Mouse (Mus musculus) embryonic facial prominence, embryonic 15.5 days (tissue): ENCODE measurements at regions not wholly inside any gene's neighbourhood (a gene's known extent, or its start where the extent isn't known, plus 50 kb on each side); places are given as distances from the start of the nearest gene placed in this dataset.

Source experiments
- ATAC-seq: fragments of 200-750 bp; cut with Nextera tagmentation; 2 replicates; pipeline ENCODE4 v1.8.0; 2017; ENCODE audit warnings: low read depth, moderate TSS enrichment; ENCODE audit not compliant: insufficient number of reproducible peaks, low FRiP score, low TSS enrichment
- H3K27ac ChIP-seq: fragments of 300-500 bp; sonication (generic); replicated peaks from 2 replicates; pipeline ENCODE4 v1.5.1; 2015; ENCODE audit warnings: mild to moderate bottlenecking, inconsistent platforms
- H3K27me3 ChIP-seq: fragments of 300-500 bp; sonication (generic); 2 replicates; pipeline ENCODE4 v1.6.1; 2015; ENCODE audit warnings: inconsistent platforms
- H3K36me3 ChIP-seq: fragments of 300-500 bp; sonication (generic); 2 replicates; pipeline ENCODE4 v1.6.1; 2015; ENCODE audit warnings: mild to moderate bottlenecking, inconsistent platforms
- H3K4me1 ChIP-seq: fragments of 300-500 bp; sonication (generic); 2 replicates; pipeline ENCODE4 v1.6.1; 2015; ENCODE audit warnings: inconsistent platforms
- H3K4me2 ChIP-seq: fragments of 300-500 bp; sonication (generic); replicated peaks from 2 replicates; pipeline ENCODE4 v1.6.1; 2015; ENCODE audit warnings: mild to moderate bottlenecking, inconsistent platforms
- H3K4me3 ChIP-seq: fragments of 300-500 bp; sonication (generic); replicated peaks from 2 replicates; pipeline ENCODE4 v1.5.1; 2015; ENCODE audit warnings: mild to moderate bottlenecking, inconsistent platforms
- H3K9ac ChIP-seq: fragments of 300-500 bp; sonication (generic); 2 replicates; pipeline ENCODE4 v1.6.1; 2015; ENCODE audit warnings: inconsistent platforms
- H3K9me3 ChIP-seq: fragments of 300-500 bp; sonication (generic); replicated peaks from 2 replicates; pipeline ENCODE4 v1.6.1; 2016; ENCODE audit warnings: inconsistent platforms
- WGBS: fragments of 180-500 bp; shearing (Covaris S2); methylation state at CpG from one replicate; pipeline ENCODE4 v1.1.7; 2015; 5-methylcytosine and 5-hydroxymethylcytosine counted together

DNA sequence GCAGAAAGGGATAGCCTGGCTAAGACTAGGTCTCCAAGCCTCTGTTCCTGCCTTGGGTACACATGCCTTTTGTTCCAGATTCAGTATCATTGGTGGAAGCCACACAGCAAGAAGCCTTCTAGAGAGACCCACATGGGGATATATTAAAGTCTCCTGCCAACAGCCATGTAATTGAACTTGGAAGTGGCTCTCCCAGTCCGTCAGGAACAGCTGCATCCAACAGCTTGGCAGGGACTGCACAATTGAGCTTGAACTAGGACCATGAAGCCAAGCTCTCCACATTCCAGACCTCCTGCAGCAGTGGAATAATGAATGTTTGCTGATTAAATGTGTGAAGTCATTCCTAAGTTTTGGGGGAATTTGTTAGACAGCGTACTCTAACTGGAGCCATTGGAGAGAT, 94.5 kb downstream of the Gpr139 start:
- no peak overlapping the region for H3K4me3 ChIP-seq
- H3K9me3 ChIP-seq: no peaks in the 10 kb centered on the region
- no peaks in the 10 kb centered on the region for H3K36me3 ChIP-seq
- no peak overlapping the region for H3K4me2 ChIP-seq
- H3K4me1 ChIP-seq: no peaks in the 10 kb centered on the region
- 57% methylated on average over 2 of the region's 2 CpGs for WGBS
- ATAC-seq: peak; percentile 34; the same call in 1 of the 2 replicates
- H3K27me3 ChIP-seq: no peaks in the 10 kb centered on the region
- H3K9ac ChIP-seq: no peak overlapping the region
- no peak overlapping the region for H3K27ac ChIP-seq

- no peak overlapping the region for H3K9ac ChIP-seq
- no peak overlapping the region for H3K4me2 ChIP-seq
- H3K4me1 ChIP-seq: no peaks in the 10 kb centered on the region
- no peaks in the 10 kb centered on the region for H3K9me3 ChIP-seq
- H3K27ac ChIP-seq: no peak overlapping the region
- no peak for ATAC-seq
- WGBS: 69% methylated on average over 2 of the region's 2 CpGs
- H3K27me3 ChIP-seq: no peaks in the 10 kb centered on the region
- no peaks in the 10 kb centered on the region for H3K36me3 ChIP-seq
- no peak overlapping the region for H3K4me3 ChIP-seq
Observed at GRCm38 (mm10) chr7:119088537-119088936, 93.5 kb upstream of the Gprc5b start.

DNA sequence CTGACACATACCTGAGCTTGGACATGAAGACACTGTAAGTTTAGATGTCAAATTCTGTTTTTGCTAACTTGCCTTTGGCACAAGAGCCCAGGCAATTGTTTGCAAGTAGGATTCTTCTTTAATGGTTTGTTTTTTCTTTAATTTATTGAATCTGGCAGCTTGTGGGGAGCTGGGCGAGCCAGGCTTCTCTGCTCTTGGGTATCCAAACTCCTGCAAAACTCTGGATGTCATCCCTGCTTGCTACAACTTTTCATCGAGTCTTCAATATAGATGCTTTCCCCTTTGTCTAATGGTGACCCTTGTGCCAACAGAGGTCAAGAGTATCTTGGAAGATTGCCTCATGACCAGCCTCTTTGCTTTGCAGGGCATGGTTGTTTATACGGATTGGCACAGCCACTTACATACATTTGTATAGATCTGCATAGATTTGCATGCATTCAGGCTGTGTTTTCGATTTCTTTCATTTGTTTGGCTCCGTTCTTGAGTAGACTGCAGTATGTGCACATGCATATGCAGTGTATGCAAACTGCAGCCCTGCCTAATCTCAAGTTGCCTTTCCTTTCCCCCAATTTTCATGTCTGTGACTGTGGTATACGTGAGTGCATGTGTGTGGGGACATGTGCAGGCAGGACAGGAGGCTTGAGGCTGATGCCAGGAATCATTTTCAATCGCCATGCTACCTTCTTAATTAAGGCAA, 92.9 kb upstream of the Gprc5b start:
- ATAC-seq: no peak

GRCm38 (mm10) chr7:119085696-119086451, 90.9 kb upstream of the Gprc5b start:
- no peaks in the 10 kb centered on the region for H3K27me3 ChIP-seq
- H3K36me3 ChIP-seq: no peaks in the 10 kb centered on the region
- no peaks in the 10 kb centered on the region for H3K9me3 ChIP-seq
- no peak for ATAC-seq
- H3K4me3 ChIP-seq: no peak overlapping the region
- no peak overlapping the region for H3K27ac ChIP-seq
- WGBS: 64% methylated on average over 13 of the region's 13 CpGs
- H3K9ac ChIP-seq: no peak overlapping the region
- no peak overlapping the region for H3K4me2 ChIP-seq
- no peaks in the 10 kb centered on the region for H3K4me1 ChIP-seq

More for the DNA sequence above, 92.9 kb upstream of the Gprc5b start:
- Histone ChIP-seq H3K27ac (no peak overlapping the region), H3K27me3 (no peaks in the 10 kb centered on the region), H3K4me1 (no peaks in the 10 kb centered on the region), H3K36me3 (no peaks in the 10 kb centered on the region), H3K4me3 (no peak overlapping the region), H3K9me3 (no peaks in the 10 kb centered on the region), H3K4me2 (no peak overlapping the region), H3K9ac (no peak overlapping the region)
- 59% methylated on average over 7 of the region's 7 CpGs for WGBS

DNA sequence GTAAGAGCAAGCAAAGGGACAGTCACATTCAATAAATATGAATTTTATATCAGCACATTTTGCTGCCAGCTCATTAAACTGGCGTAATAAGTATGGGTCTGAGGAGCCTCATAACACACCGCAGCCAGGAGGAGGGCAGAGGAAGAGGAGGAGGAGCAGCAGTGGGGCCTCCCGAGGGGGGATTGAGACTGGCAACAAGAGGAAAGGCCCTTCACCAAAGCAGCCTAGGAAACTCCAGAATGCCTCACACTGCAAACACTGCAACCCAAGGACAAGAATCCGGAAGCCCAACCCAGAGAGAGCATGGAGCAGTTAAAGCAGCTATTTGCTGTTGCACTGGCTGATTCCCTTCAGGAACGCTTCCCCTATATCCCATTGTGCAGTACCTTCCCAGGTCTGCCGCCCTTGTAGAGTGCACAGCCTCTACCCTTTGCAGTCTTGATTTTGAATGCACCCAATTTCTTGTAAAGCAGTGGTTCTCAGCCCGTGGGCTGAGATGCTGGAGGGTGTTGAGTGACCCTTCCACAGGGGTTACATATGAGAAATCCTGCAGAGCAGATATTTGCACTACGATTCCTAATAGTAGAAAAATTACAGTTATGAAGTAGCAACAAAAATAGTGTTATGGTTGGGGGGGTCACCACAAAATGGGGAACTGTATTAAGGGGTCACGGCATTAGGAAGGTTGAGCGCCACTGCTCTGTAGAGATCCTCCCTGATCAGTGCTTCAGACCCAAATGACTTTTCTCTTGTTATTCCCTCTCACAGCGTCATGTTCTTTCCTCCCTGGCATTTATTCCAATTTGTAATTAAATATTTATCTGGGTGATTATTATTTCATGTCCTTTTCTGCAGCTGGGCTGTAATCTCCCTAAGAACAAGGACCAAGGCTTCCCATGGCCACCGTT, 82.0 kb upstream of the Gprc5b start:
- H3K27me3 ChIP-seq: no peaks in the 10 kb centered on the region
- no peak for ATAC-seq
- H3K4me2 ChIP-seq: no peak overlapping the region

DNA sequence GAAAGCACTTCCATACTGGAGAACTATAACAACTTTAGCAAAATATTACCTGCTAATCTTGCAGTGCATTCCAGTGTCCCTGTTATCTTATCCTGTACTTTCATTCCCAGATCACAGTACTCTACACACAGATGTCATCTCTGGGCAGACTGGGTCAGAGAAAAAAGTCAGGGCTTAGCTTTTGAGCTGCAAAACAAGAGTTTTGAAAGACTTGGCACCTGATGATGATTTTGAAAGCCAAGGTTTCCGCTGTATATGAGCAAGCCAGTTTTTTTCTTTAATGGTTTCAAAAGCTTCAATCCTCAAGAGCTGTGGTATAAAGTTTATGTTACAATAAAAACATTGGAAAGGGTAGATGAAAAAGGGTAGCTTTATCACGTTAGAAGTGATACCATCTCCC, 71.0 kb upstream of the Gprc5b start:
- Histone ChIP-seq H3K4me2 (no peak overlapping the region), H3K4me1 (no peaks in the 10 kb centered on the region), H3K27me3 (no peaks in the 10 kb centered on the region), H3K36me3 (no peaks in the 10 kb centered on the region), H3K27ac (no peak overlapping the region), H3K9ac (no peak overlapping the region), H3K9me3 (no peaks in the 10 kb centered on the region), H3K4me3 (no peak overlapping the region)
- WGBS: 52% methylated on average over 2 of the region's 2 CpGs
- no peak for ATAC-seq

More for the DNA sequence above, 82.0 kb upstream of the Gprc5b start:
- Histone ChIP-seq H3K9ac (no peak overlapping the region), H3K27ac (no peak overlapping the region), H3K4me1 (no peaks in the 10 kb centered on the region), H3K4me3 (no peak overlapping the region), H3K36me3 (no peaks in the 10 kb centered on the region), H3K9me3 (no peaks in the 10 kb centered on the region)
- WGBS: 49% methylated on average over 12 of the region's 12 CpGs
